Mouse (Mus musculus): ENCODE results near the gene Mfap1a. TPM values are rescaled to one million over a fixed set of nuclear protein-coding genes. Genes with fewer than 3 reads are reported as not detected.
"Not testable (repeated sequence)": the region's sequence is repeated elsewhere in the genome, so short reads cannot be mapped to it uniquely, and the experiment has no call there.

The Mfap1a gene
- polyA plus RNA-seq, 1 experiment: 5.6 TPM

- Histone ChIP-seq H3K27ac (ENCODE audit: insufficient read depth, low read depth, low read length) (no peak overlapping the region), H3K36me3 (ENCODE audit: control insufficient read depth, insufficient read depth, low read length) (no peaks in the 10 kb centered on the region), H3K27me3 (replicated peaks; ENCODE audit: control insufficient read depth, insufficient read depth, low read length) (no peaks in the 10 kb centered on the region), H3K4me3 (ENCODE audit: insufficient read depth, low read depth, low read length) (no peak overlapping the region), H3K4me1 (ENCODE audit: control insufficient read depth, insufficient read depth, low read length) (no peaks in the 10 kb centered on the region)
- no peak for TF ChIP-seq CTCF (conservative IDR thresholded peaks at IDR 0.05; ENCODE audit: insufficient read depth, insufficient read length, low read depth, low read length)
- no peak for TF ChIP-seq POLR2A (IDR thresholded peaks at IDR 0.05; ENCODE audit: low read depth, low read length)
- 48% methylated on average over 8 of the region's 8 CpGs for WGBS
- no peak for DNase-seq
These were observed 22.9 kb downstream of the Mfap1a start for GRCm38 (mm10) chr2:121483576-121483975.

GRCm38 (mm10) chr2:121480916-121481315 is 25.5 kb downstream of the Mfap1a start:
- H3K4me3 ChIP-seq (ENCODE audit: insufficient read depth, low read depth, low read length); DNase-seq; H3K27ac ChIP-seq (ENCODE audit: insufficient read depth, low read depth, low read length); H3K4me1 ChIP-seq (ENCODE audit: control insufficient read depth, insufficient read depth, low read length); H3K36me3 ChIP-seq (ENCODE audit: control insufficient read depth, insufficient read depth, low read length); H3K27me3 ChIP-seq (replicated peaks; ENCODE audit: control insufficient read depth, insufficient read depth, low read length): not testable (repeated sequence)
- WGBS: 82% methylated on average over 13 of the region's 13 CpGs

GRCm38 (mm10) chr2:121480498-121480897 is 26.0 kb downstream of the Mfap1a start:
- H3K4me3 ChIP-seq (ENCODE audit: insufficient read depth, low read depth, low read length): no peak overlapping the region
- no peaks in the 10 kb centered on the region for H3K36me3 ChIP-seq (ENCODE audit: control insufficient read depth, insufficient read depth, low read length)
- DNase-seq: peak; percentile 42
- no peaks in the 10 kb centered on the region for H3K27me3 ChIP-seq (replicated peaks; ENCODE audit: control insufficient read depth, insufficient read depth, low read length)
- no peak overlapping the region for H3K27ac ChIP-seq (ENCODE audit: insufficient read depth, low read depth, low read length)
- no peaks in the 10 kb centered on the region for H3K4me1 ChIP-seq (ENCODE audit: control insufficient read depth, insufficient read depth, low read length)
- TF ChIP-seq CTCF (conservative IDR thresholded peaks at IDR 0.05; ENCODE audit: insufficient read depth, insufficient read length, low read depth, low read length): peak; percentile 78
- no peak for TF ChIP-seq POLR2A (IDR thresholded peaks at IDR 0.05; ENCODE audit: low read depth, low read length)
- 44% methylated on average over 3 of the region's 3 CpGs for WGBS

GRCm38 (mm10) chr2:121477491-121478266 is 28.8 kb downstream of the Mfap1a start:
- DNase-seq: no peak
- Histone ChIP-seq H3K4me3 (ENCODE audit: insufficient read depth, low read depth, low read length) (no peak overlapping the region), H3K4me1 (ENCODE audit: control insufficient read depth, insufficient read depth, low read length) (no peaks in the 10 kb centered on the region), H3K27ac (ENCODE audit: insufficient read depth, low read depth, low read length) (no peak overlapping the region), H3K36me3 (ENCODE audit: control insufficient read depth, insufficient read depth, low read length) (no peaks in the 10 kb centered on the region), H3K27me3 (replicated peaks; ENCODE audit: control insufficient read depth, insufficient read depth, low read length) (no peaks in the 10 kb centered on the region)
- WGBS: 96% methylated on average over 3 of the region's 3 CpGs
- TF ChIP-seq POLR2A (IDR thresholded peaks at IDR 0.05; ENCODE audit: low read depth, low read length) (no peak), CTCF (conservative IDR thresholded peaks at IDR 0.05; ENCODE audit: insufficient read depth, insufficient read length, low read depth, low read length) (no peak)

- H3K27ac ChIP-seq (ENCODE audit: insufficient read depth, low read depth, low read length); DNase-seq: not testable (repeated sequence)
- WGBS: 92% methylated on average over 2 of the region's 2 CpGs
These were observed 31.2 kb downstream of the Mfap1a start for GRCm38 (mm10) chr2:121475306-121475705.

GRCm38 (mm10) chr2:121474180-121474535 is 32.3 kb downstream of the Mfap1a start:
- Histone ChIP-seq H3K4me1 (ENCODE audit: control insufficient read depth, insufficient read depth, low read length) (no peaks in the 10 kb centered on the region; the same call in 1 of the 2 replicates), H3K27me3 (replicated peaks; ENCODE audit: control insufficient read depth, insufficient read depth, low read length) (no peaks in the 10 kb centered on the region), H3K36me3 (ENCODE audit: control insufficient read depth, insufficient read depth, low read length) (no peaks in the 10 kb centered on the region), H3K4me3 (ENCODE audit: insufficient read depth, low read depth, low read length) (peak overlapping the region; percentile 95), H3K27ac (ENCODE audit: insufficient read depth, low read depth, low read length) (peak overlapping the region; percentile 43; the same call in 1 of the 2 replicates)
- no peak for DNase-seq
- TF ChIP-seq CTCF (conservative IDR thresholded peaks at IDR 0.05; ENCODE audit: insufficient read depth, insufficient read length, low read depth, low read length) (no peak), POLR2A (IDR thresholded peaks at IDR 0.05; ENCODE audit: low read depth, low read length) (no peak)
- WGBS: 26% methylated on average over 8 of the region's 8 CpGs

More at GRCm38 (mm10) chr2:121475306-121475705, 31.2 kb downstream of the Mfap1a start:
- not testable (repeated sequence) for H3K4me3 ChIP-seq (ENCODE audit: insufficient read depth, low read depth, low read length); H3K27me3 ChIP-seq (replicated peaks; ENCODE audit: control insufficient read depth, insufficient read depth, low read length); H3K36me3 ChIP-seq (ENCODE audit: control insufficient read depth, insufficient read depth, low read length); H3K4me1 ChIP-seq (ENCODE audit: control insufficient read depth, insufficient read depth, low read length)

- Histone ChIP-seq H3K27ac (ENCODE audit: insufficient read depth, low read depth, low read length) (peak within 1 kb of the TSS; percentile 48; the same call in 1 of the 2 replicates), H3K4me3 (ENCODE audit: insufficient read depth, low read depth, low read length) (peak within 1 kb of the TSS; percentile 95)
- H3K4me1 ChIP-seq (ENCODE audit: control insufficient read depth, insufficient read depth, low read length); H3K27me3 ChIP-seq (replicated peaks; ENCODE audit: control insufficient read depth, insufficient read depth, low read length); H3K36me3 ChIP-seq (ENCODE audit: control insufficient read depth, insufficient read depth, low read length): not testable (repeated sequence)
- TF ChIP-seq POLR2A (IDR thresholded peaks at IDR 0.05; ENCODE audit: low read depth, low read length): peak; percentile 82
- 5% methylated on average over 41 of the region's 41 CpGs for WGBS
- DNase-seq: peak; percentile 93
These were observed 32.9 kb downstream of the Mfap1a start, which contains the start of gene Mfap1b for GRCm38 (mm10) chr2:121473301-121474179. Gene Mfap1b, minus strand, starts transcription at chr2:121474067.

GRCm38 (mm10) chr2:121472783-121473182 is 33.7 kb downstream of the Mfap1a start:
- 90% methylated on average over 3 of the region's 3 CpGs for WGBS
- not testable (repeated sequence) for DNase-seq; H3K4me1 ChIP-seq (ENCODE audit: control insufficient read depth, insufficient read depth, low read length); H3K27me3 ChIP-seq (replicated peaks; ENCODE audit: control insufficient read depth, insufficient read depth, low read length); H3K4me3 ChIP-seq (ENCODE audit: insufficient read depth, low read depth, low read length); H3K36me3 ChIP-seq (ENCODE audit: control insufficient read depth, insufficient read depth, low read length); H3K27ac ChIP-seq (ENCODE audit: insufficient read depth, low read depth, low read length)

GRCm38 (mm10) chr2:121468982-121469381 is 37.5 kb downstream of the Mfap1a start:
- not testable (repeated sequence) for H3K4me3 ChIP-seq (ENCODE audit: insufficient read depth, low read depth, low read length); H3K27me3 ChIP-seq (replicated peaks; ENCODE audit: control insufficient read depth, insufficient read depth, low read length); H3K27ac ChIP-seq (ENCODE audit: insufficient read depth, low read depth, low read length); H3K36me3 ChIP-seq (ENCODE audit: control insufficient read depth, insufficient read depth, low read length); DNase-seq; H3K4me1 ChIP-seq (ENCODE audit: control insufficient read depth, insufficient read depth, low read length)
- 88% methylated on average over 1 of the region's 6 CpGs for WGBS
